Mouse (Mus musculus): ENCODE measurements at regions not wholly inside any gene's neighbourhood (a gene's known extent, or its start where the extent isn't known, plus 50 kb on each side); places are given as distances from the start of the nearest gene placed in this dataset.

- Histone ChIP-seq H3K27me3 (ENCODE audit: control insufficient read depth, insufficient read depth, low read length) (no peaks in the 10 kb centered on the region), H3K4me2 (ENCODE audit: low read depth) (no peak overlapping the region), H3K36me3 (replicated peaks; ENCODE audit: control insufficient read depth, insufficient read depth, low read depth) (no peaks in the 10 kb centered on the region), H3K27ac (no peak overlapping the region), H3K4me1 (replicated peaks; ENCODE audit: control insufficient read depth in 2 of 2, insufficient read depth in 2 of 2, low read length in 1 of 2) (no peaks in the 10 kb centered on the region), H3K9me3 (ENCODE audit: control insufficient read depth, low read length) (no peaks in the 10 kb centered on the region), H3K9ac (replicated peaks) (no peak overlapping the region), H3K4me3 (ENCODE audit: insufficient read depth in 1 of 2, low read depth in 2 of 2, low read length in 2 of 2) (no peak overlapping the region)
- WGBS (ENCODE audit: insufficient replicate concordance) = 53% methylated on average over 5 of the region's 5 CpGs
- DNase-seq (ENCODE audit: low read depth in 3 of 3, low spot score in 3 of 3) = no peak
- TF ChIP-seq CTCF (IDR thresholded peaks at IDR 0.05; ENCODE audit: low read depth) = no peak
- no peak for TF ChIP-seq EP300 (IDR thresholded peaks at IDR 0.05; ENCODE audit: low read depth)
- no peak for ATAC-seq (ENCODE audit: insufficient read depth)
Measured at GRCm38 (mm10) chr3:144024216-144024615, 180.8 kb downstream of the Lmo4 start.

GRCm38 (mm10) chr3:144023058-144023457 lies 182.0 kb downstream of the Lmo4 start:
- ATAC-seq (ENCODE audit: insufficient read depth) (no peak), DNase-seq (ENCODE audit: low read depth in 3 of 3, low spot score in 3 of 3) (no peak)
- no peaks in the 10 kb centered on the region for H3K36me3 ChIP-seq (replicated peaks; ENCODE audit: control insufficient read depth, insufficient read depth, low read depth)
- H3K27ac ChIP-seq = no peak overlapping the region
- 52% methylated on average over 3 of the region's 3 CpGs for WGBS (ENCODE audit: insufficient replicate concordance)
- H3K9ac ChIP-seq (replicated peaks) = no peak overlapping the region
- H3K4me3 ChIP-seq (ENCODE audit: insufficient read depth in 1 of 2, low read depth in 2 of 2, low read length in 2 of 2) = no peak overlapping the region
- H3K27me3 ChIP-seq (ENCODE audit: control insufficient read depth, insufficient read depth, low read length) = no peaks in the 10 kb centered on the region
- no peaks in the 10 kb centered on the region for H3K4me1 ChIP-seq (replicated peaks; ENCODE audit: control insufficient read depth in 2 of 2, insufficient read depth in 2 of 2, low read length in 1 of 2)
- TF ChIP-seq CTCF (IDR thresholded peaks at IDR 0.05; ENCODE audit: low read depth) (no peak), EP300 (IDR thresholded peaks at IDR 0.05; ENCODE audit: low read depth) (no peak)
- no peak overlapping the region for H3K4me2 ChIP-seq (ENCODE audit: low read depth)
- no peaks in the 10 kb centered on the region for H3K9me3 ChIP-seq (ENCODE audit: control insufficient read depth, low read length)

DNA sequence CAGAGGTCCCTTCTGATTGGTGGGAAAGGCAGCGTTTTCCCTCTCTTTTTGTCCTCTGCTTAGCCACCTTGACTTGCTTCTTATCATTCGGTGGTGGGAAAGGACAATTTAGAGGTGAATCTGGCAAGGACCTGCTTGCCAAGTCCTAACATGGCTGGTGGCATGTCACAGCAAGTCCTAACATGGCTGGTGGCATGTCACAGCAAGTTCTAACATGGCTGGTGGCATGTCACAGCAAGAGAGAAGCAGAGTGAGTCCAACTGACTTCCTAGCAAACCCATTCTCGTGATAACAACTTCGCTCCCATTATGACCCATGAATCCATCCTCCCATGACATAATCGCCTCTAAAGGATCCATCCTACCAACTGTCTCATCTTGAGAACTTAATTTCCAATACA lies 183.1 kb downstream of the Lmo4 start:
- no peaks in the 10 kb centered on the region for H3K27me3 ChIP-seq (ENCODE audit: control insufficient read depth, insufficient read depth, low read length)
- TF ChIP-seq CTCF (IDR thresholded peaks at IDR 0.05; ENCODE audit: low read depth) (no peak), EP300 (IDR thresholded peaks at IDR 0.05; ENCODE audit: low read depth) (no peak)
- no peaks in the 10 kb centered on the region for H3K9me3 ChIP-seq (ENCODE audit: control insufficient read depth, low read length)
- H3K36me3 ChIP-seq (replicated peaks; ENCODE audit: control insufficient read depth, insufficient read depth, low read depth) = no peaks in the 10 kb centered on the region
- H3K4me2 ChIP-seq (ENCODE audit: low read depth) = no peak overlapping the region
- no peaks in the 10 kb centered on the region for H3K4me1 ChIP-seq (replicated peaks; ENCODE audit: control insufficient read depth in 2 of 2, insufficient read depth in 2 of 2, low read length in 1 of 2)
- ATAC-seq (ENCODE audit: insufficient read depth) (no peak), DNase-seq (ENCODE audit: low read depth in 3 of 3, low spot score in 3 of 3) (no peak)
- H3K27ac ChIP-seq = no peak overlapping the region
- no peak overlapping the region for H3K9ac ChIP-seq (replicated peaks)
- WGBS (ENCODE audit: insufficient replicate concordance) = 45% methylated on average over 5 of the region's 5 CpGs
- H3K4me3 ChIP-seq (ENCODE audit: insufficient read depth in 1 of 2, low read depth in 2 of 2, low read length in 2 of 2) = no peak overlapping the region

DNA sequence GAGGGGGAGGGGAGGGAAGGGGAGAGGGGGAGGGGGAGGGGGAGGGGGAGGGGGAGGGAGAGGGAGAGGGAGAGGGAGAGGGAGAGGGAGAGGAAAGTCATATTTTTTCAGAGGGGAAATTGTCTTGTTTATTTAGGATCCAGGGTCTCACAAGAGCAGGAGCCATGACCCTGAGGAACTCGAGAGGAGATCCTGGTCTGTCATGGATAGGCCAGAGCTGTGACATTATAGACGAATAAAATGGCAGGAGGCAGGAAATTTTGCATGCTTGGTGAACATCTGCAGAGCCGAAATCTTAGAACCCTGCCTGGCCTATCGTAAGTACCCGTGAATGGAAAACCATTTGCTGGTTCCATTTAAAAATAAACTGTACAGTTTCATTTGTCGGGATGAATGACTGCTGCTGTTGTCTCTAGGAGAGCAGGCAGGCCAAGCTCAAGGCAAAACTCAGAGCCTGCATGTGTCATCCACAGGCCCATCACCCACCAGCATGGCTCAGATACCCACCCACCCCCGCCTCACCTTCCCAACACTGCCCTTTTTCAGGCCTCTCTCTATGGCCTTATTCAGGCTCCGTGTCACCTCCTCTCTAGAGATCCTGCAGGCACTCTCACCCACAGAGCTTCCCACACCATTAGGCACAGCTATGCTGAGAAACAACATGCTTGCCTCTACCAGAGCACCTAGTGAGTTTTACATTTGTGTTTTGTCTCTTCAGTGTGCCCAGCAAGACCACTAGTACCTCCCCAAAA lies 184.7 kb downstream of the Lmo4 start:
- H3K9me3 ChIP-seq (ENCODE audit: control insufficient read depth, low read length) = no peaks in the 10 kb centered on the region
- H3K4me2 ChIP-seq (ENCODE audit: low read depth) = no peak overlapping the region
- no peak overlapping the region for H3K9ac ChIP-seq (replicated peaks)
- WGBS (ENCODE audit: insufficient replicate concordance) = 59% methylated on average over 8 of the region's 8 CpGs
- DNase-seq (ENCODE audit: low read depth in 3 of 3, low spot score in 3 of 3) (no peak), ATAC-seq (ENCODE audit: insufficient read depth) (no peak)
- no peaks in the 10 kb centered on the region for H3K27me3 ChIP-seq (ENCODE audit: control insufficient read depth, insufficient read depth, low read length)
- no peaks in the 10 kb centered on the region for H3K4me1 ChIP-seq (replicated peaks; ENCODE audit: control insufficient read depth in 2 of 2, insufficient read depth in 2 of 2, low read length in 1 of 2)
- H3K4me3 ChIP-seq (ENCODE audit: insufficient read depth in 1 of 2, low read depth in 2 of 2, low read length in 2 of 2) = no peak overlapping the region
- no peaks in the 10 kb centered on the region for H3K36me3 ChIP-seq (replicated peaks; ENCODE audit: control insufficient read depth, insufficient read depth, low read depth)
- TF ChIP-seq CTCF (IDR thresholded peaks at IDR 0.05; ENCODE audit: low read depth) = no peak
- TF ChIP-seq EP300 (IDR thresholded peaks at IDR 0.05; ENCODE audit: low read depth) = no peak
- no peak overlapping the region for H3K27ac ChIP-seq

GRCm38 (mm10) chr3:144019293-144019692 lies 185.7 kb downstream of the Lmo4 start:
- Histone ChIP-seq H3K27me3 (ENCODE audit: control insufficient read depth, insufficient read depth, low read length) (no peaks in the 10 kb centered on the region), H3K9me3 (ENCODE audit: control insufficient read depth, low read length) (no peaks in the 10 kb centered on the region), H3K9ac (replicated peaks) (no peak overlapping the region), H3K4me2 (ENCODE audit: low read depth) (no peak overlapping the region), H3K27ac (no peak overlapping the region), H3K4me1 (replicated peaks; ENCODE audit: control insufficient read depth in 2 of 2, insufficient read depth in 2 of 2, low read length in 1 of 2) (no peaks in the 10 kb centered on the region), H3K4me3 (ENCODE audit: insufficient read depth in 1 of 2, low read depth in 2 of 2, low read length in 2 of 2) (no peak overlapping the region), H3K36me3 (replicated peaks; ENCODE audit: control insufficient read depth, insufficient read depth, low read depth) (no peaks in the 10 kb centered on the region)
- WGBS (ENCODE audit: insufficient replicate concordance) = 96% methylated on average over 2 of the region's 2 CpGs
- no peak for ATAC-seq (ENCODE audit: insufficient read depth)
- TF ChIP-seq CTCF (IDR thresholded peaks at IDR 0.05; ENCODE audit: low read depth) (no peak), EP300 (IDR thresholded peaks at IDR 0.05; ENCODE audit: low read depth) (no peak)
- no peak for DNase-seq (ENCODE audit: low read depth in 3 of 3, low spot score in 3 of 3)
